Mouse (Mus musculus): Measurements from ENCODE around the gene Tm9sf4.

- TF ChIP-seq GATA1 (IDR thresholded peaks at IDR 0.05; ENCODE audit: borderline replicate concordance, low read length) (no peak), FLI1 (IDR thresholded peaks at IDR 0.05; ENCODE audit: low read length) (no peak)
These were observed 78.1 kb downstream of the Tm9sf4 start for GRCm38 (mm10) chr2:153239021-153239859.

All from megakaryocyte, embryonic 14.5 days (primary cell).